In genomic region chr2:33916603-33917002, GRCm38 (mm10) we compare ENCODE assay signal across 11 mouse cellular contexts. TPM values are rescaled to one million over a fixed set of nuclear protein-coding genes. Genes with fewer than 3 reads are reported as not detected.
DNase-seq lines count a peak whose midpoint lies in the region; ATAC-seq lines count a peak whose summit lies in the region.
"Had no signal": no experiment of that assay in that cellular context is flagged by ENCODE, and none has a peak within 500 bp of the region (broad histone marks: within the 10 kb centered on the region; RNA-seq: fewer than 3 reads in every experiment).

No protein-coding gene starts in this region.

- H3K27ac ChIP-seq in lung, embryonic 15.5 days, result peak overlapping the region; percentile 44
- peak overlapping the region; percentile 65; the same call in 1 of the 2 replicates for H3K27ac ChIP-seq in embryonic facial prominence, embryonic 12.5 days
- H3K27ac ChIP-seq in forebrain, embryonic 15.5 days (replicated peaks), result no peak overlapping the region
- H3K27ac ChIP-seq in limb, embryonic 12.5 days, result peak overlapping the region; percentile 51
- H3K27ac ChIP-seq: heart, embryonic 10.5 days; macrophage had no signal

- no peak overlapping the region for H3K4me2 ChIP-seq in lung, embryonic 15.5 days
- no peak overlapping the region for H3K4me2 ChIP-seq in embryonic facial prominence, embryonic 12.5 days (replicated peaks)
- H3K4me2 ChIP-seq in forebrain, embryonic 15.5 days (replicated peaks), result no peak overlapping the region
- no peak overlapping the region for H3K4me2 ChIP-seq in limb, embryonic 12.5 days

- H3K4me1 ChIP-seq in lung, embryonic 15.5 days, result peaks cover 26% of the 10 kb centered on the region
- 0 out of 2 replicates have a peak, but pooled peaks cover 10% of the 10 kb centered on the region for H3K4me1 ChIP-seq in embryonic facial prominence, embryonic 12.5 days
- H3K4me1 ChIP-seq in forebrain, embryonic 15.5 days, result no peaks in the 10 kb centered on the region
- H3K4me1 ChIP-seq in limb, embryonic 12.5 days (replicated peaks), result peaks cover 37% of the 10 kb centered on the region

- 55% methylated on average over 11 of the region's 11 CpGs for whole genome bisulfite sequencing in lung, embryonic 15.5 days
- 28% methylated on average over 11 of the region's 11 CpGs for WGBS in embryonic facial prominence, embryonic 12.5 days
- 15% methylated on average over 11 of the region's 11 CpGs for WGBS in forebrain, embryonic 15.5 days
- 72% methylated on average over 11 of the region's 11 CpGs for WGBS in limb, embryonic 12.5 days

- H3K4me3 ChIP-seq in lung, embryonic 15.5 days, result no peak overlapping the region
- H3K4me3 ChIP-seq in embryonic facial prominence, embryonic 12.5 days, result no peak overlapping the region
- H3K4me3 ChIP-seq in forebrain, embryonic 15.5 days, result no peak overlapping the region
- no peak overlapping the region for H3K4me3 ChIP-seq in limb, embryonic 12.5 days (replicated peaks)
- H3K4me3 ChIP-seq: heart, embryonic 10.5 days had no signal

- no peak for DNase-seq in lung, postnatal 36 days
- DNase-seq in heart, postnatal 14 days, result no peak
- no peak for DNase-seq in kidney, postnatal 4 days
- no peak for DNase-seq in adrenal gland, adult (ENCODE audit: inconsistent age in 2 of 2, low spot score in 1 of 2)

- H3K27me3 ChIP-seq in lung, embryonic 15.5 days, result no peaks in the 10 kb centered on the region
- H3K27me3 ChIP-seq in embryonic facial prominence, embryonic 12.5 days, result peaks cover 9% of the 10 kb centered on the region; the same call in 1 of the 2 replicates
- H3K27me3 ChIP-seq in forebrain, embryonic 15.5 days, result no peaks in the 10 kb centered on the region
- peaks cover 6% of the 10 kb centered on the region for H3K27me3 ChIP-seq in limb, embryonic 12.5 days

- H3K36me3 ChIP-seq in lung, embryonic 15.5 days, result no peaks in the 10 kb centered on the region
- H3K36me3 ChIP-seq in embryonic facial prominence, embryonic 12.5 days, result no peaks in the 10 kb centered on the region
- H3K36me3 ChIP-seq in forebrain, embryonic 15.5 days, result no peaks in the 10 kb centered on the region
- H3K36me3 ChIP-seq in limb, embryonic 12.5 days, result no peaks in the 10 kb centered on the region
- H3K36me3 ChIP-seq: heart, embryonic 10.5 days had no signal

- H3K9ac ChIP-seq in lung, embryonic 15.5 days, result no peak overlapping the region
- no peak overlapping the region for H3K9ac ChIP-seq in embryonic facial prominence, embryonic 12.5 days
- no peak overlapping the region for H3K9ac ChIP-seq in forebrain, embryonic 15.5 days (replicated peaks)
- H3K9ac ChIP-seq in limb, embryonic 12.5 days (replicated peaks), result no peak overlapping the region

- intact Hi-C loops in heart, postnatal 14 days (cut with DNase I), result loop anchor here (5.0 kb wide), 1 partner anchor 44 kb away; no protein-coding TSS in a partner anchor

- ATAC-seq in lung, embryonic 15.5 days (ENCODE audit: borderline replicate concordance, extremely low read depth, low FRiP score, low TSS enrichment), result no peak
- ATAC-seq in embryonic facial prominence, embryonic 12.5 days (ENCODE audit: insufficient number of reproducible peaks, insufficient read depth, low FRiP score, low TSS enrichment), result no peak
- peak; percentile 60; the same call in 1 of the 2 replicates for ATAC-seq in forebrain, embryonic 15.5 days (replicated peaks)
- ATAC-seq in limb, embryonic 12.5 days (ENCODE audit: insufficient number of reproducible peaks, insufficient read depth, low FRiP score, low TSS enrichment, low read depth), result no peak
- ATAC-seq: activated CD4-positive, CD25-positive, alpha-beta regulatory T cell, adult 4 months had no signal

- no peaks in the 10 kb centered on the region for H3K9me3 ChIP-seq in lung, embryonic 15.5 days
- H3K9me3 ChIP-seq in embryonic facial prominence, embryonic 12.5 days, result no peaks in the 10 kb centered on the region
- no peaks in the 10 kb centered on the region for H3K9me3 ChIP-seq in forebrain, embryonic 15.5 days
- no peaks in the 10 kb centered on the region for H3K9me3 ChIP-seq in limb, embryonic 12.5 days
- H3K9me3 ChIP-seq: heart, embryonic 10.5 days had no signal

RNA-seq across cellular contexts. Expression of gene Mvb12b, which starts 28.9 kb away (rescaled TPM):
- 21.8 and 22.8 TPM in 2 replicates for polyA plus RNA-seq in lung, embryonic 15.5 days (2015; fragmentation: Nextera tagmentation; extraction: Ambion mirVana)
- 31.2 and 33.8 TPM in 2 replicates for polyA plus RNA-seq in embryonic facial prominence, embryonic 12.5 days (2016; fragmentation: Nextera tagmentation; extraction: Ambion mirVana)
- polyA plus RNA-seq in forebrain, embryonic 15.5 days (2015; fragmentation: Nextera tagmentation; extraction: Ambion mirVana), result 75.9 and 85.8 TPM in 2 replicates
- polyA plus RNA-seq in limb, embryonic 12.5 days (2016; fragmentation: Nextera tagmentation; extraction: Ambion mirVana), result 25.5 and 27.3 TPM in 2 replicates
- total RNA-seq in heart, postnatal 14 days (2021), result 10 to 100 TPM; 18.1 to 19.1 TPM
